Mouse (Mus musculus) neural tube, embryonic 13.5 days (tissue): ENCODE data around the gene Spata21. TPM values are rescaled to one million over a fixed set of nuclear protein-coding genes. Genes with fewer than 3 reads are reported as not detected.

Source experiments
- ATAC-seq: fragments of 200-750 bp; cut with Nextera tagmentation; 2 replicates; pipeline ENCODE4 v1.8.0; 2017; ENCODE audit warnings: low read depth, mild to moderate bottlenecking, moderate TSS enrichment, moderate library complexity
- H3K27ac ChIP-seq: fragments of 300-500 bp; sonication (generic); replicated peaks from 2 replicates; pipeline ENCODE4 v1.5.1; 2015; ENCODE audit warnings: moderate library complexity, mild to moderate bottlenecking, inconsistent platforms
- H3K27me3 ChIP-seq: fragments of 300-500 bp; sonication (generic); 2 replicates; pipeline ENCODE4 v1.6.1; 2015; ENCODE audit warnings: mild to moderate bottlenecking, inconsistent platforms
- H3K36me3 ChIP-seq: fragments of 300-500 bp; sonication (generic); 2 replicates; pipeline ENCODE4 v1.6.1; 2015; ENCODE audit warnings: mild to moderate bottlenecking, inconsistent platforms
- H3K4me1 ChIP-seq: fragments of 300-500 bp; sonication (generic); replicated peaks from 2 replicates; pipeline ENCODE4 v1.6.1; 2015; ENCODE audit warnings: inconsistent platforms
- H3K4me2 ChIP-seq: fragments of 300-500 bp; sonication (generic); 2 replicates; pipeline ENCODE4 v1.6.1; 2015; ENCODE audit warnings: inconsistent platforms, mild to moderate bottlenecking, moderate library complexity
- H3K4me3 ChIP-seq: fragments of 300-500 bp; sonication (generic); 2 replicates; pipeline ENCODE4 v1.5.1; 2015; ENCODE audit warnings: mild to moderate bottlenecking, inconsistent platforms
- H3K9ac ChIP-seq: fragments of 300-500 bp; sonication (generic); 2 replicates; pipeline ENCODE4 v1.6.1; 2015; ENCODE audit warnings: moderate library complexity, mild to moderate bottlenecking, inconsistent platforms
- H3K9me3 ChIP-seq: fragments of 300-500 bp; sonication (generic); 2 replicates; pipeline ENCODE4 v1.6.1; 2016; ENCODE audit warnings: inconsistent platforms
- WGBS: fragments of 180-500 bp; shearing (Covaris S2); methylation state at CpG from one replicate; pipeline ENCODE4 v1.1.7; 2015; 5-methylcytosine and 5-hydroxymethylcytosine counted together
- polyA plus RNA-seq: library from polyadenylated mRNA; unstranded; fragments of >200 nt; fragmentation: Nextera tagmentation; extraction: Ambion mirVana; gene quantifications from 2 replicates; pipeline ENCODE4 v1.2.1, GENCODE M21; 2015

Spata21 gene
- polyA plus RNA-seq, 1 experiment from 2014 or later, result not detected

- Histone ChIP-seq H3K27me3 (no peaks in the 10 kb centered on the region), H3K4me2 (peak within 1 kb of the TSS; percentile 86), H3K4me3 (peak within 1 kb of the TSS; percentile 63), H3K4me1 (peaks cover 27% of the 10 kb centered on the region), H3K27ac (peak within 1 kb of the TSS; percentile 94), H3K9ac (peak within 1 kb of the TSS; percentile 89), H3K9me3 (no peaks in the 10 kb centered on the region), H3K36me3 (peaks cover 18% of the 10 kb centered on the region)
- WGBS, result under 1% methylated on average over 77 of the region's 77 CpGs
- peak; percentile 94 for ATAC-seq
Measured at GRCm38 (mm10) chr4:141060426-141061301, 27.5 kb upstream of the Spata21 start, which contains the start of gene Crocc. Gene Crocc (minus strand): TSS chr4:141060550.

- H3K4me2 ChIP-seq, result no peak overlapping the region
- no peak overlapping the region for H3K27ac ChIP-seq
- H3K9ac ChIP-seq, result no peak overlapping the region
- no peaks in the 10 kb centered on the region for H3K9me3 ChIP-seq
- H3K36me3 ChIP-seq, result peaks cover 38% of the 10 kb centered on the region
- peaks cover 32% of the 10 kb centered on the region for H3K4me1 ChIP-seq
- 84% methylated on average over 4 of the region's 4 CpGs for WGBS
- no peak overlapping the region for H3K4me3 ChIP-seq
- H3K27me3 ChIP-seq, result no peaks in the 10 kb centered on the region
- no peak for ATAC-seq
Measured at GRCm38 (mm10) chr4:141064104-141064659, 24.0 kb upstream of the Spata21 start.

DNA sequence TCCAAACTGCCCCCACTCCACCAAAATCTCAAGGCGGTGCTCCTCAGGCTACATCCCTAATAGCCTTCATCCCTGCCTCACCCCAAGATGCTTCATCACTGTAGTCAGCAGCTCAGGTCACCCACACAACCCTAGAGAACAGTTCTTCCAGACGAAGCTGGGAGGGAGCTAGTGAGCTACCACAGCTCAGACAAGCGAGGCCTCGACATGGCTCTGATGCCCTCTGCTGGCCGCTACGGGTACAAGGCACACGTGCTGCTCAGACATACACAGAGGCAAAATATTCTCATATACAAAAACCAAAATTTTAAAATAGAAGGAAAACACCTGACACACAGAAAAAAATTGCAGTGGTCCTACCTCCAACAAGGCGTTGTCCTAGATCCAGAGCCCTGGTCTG is 23.0 kb upstream of the Spata21 start:
- Histone ChIP-seq H3K27me3 (no peaks in the 10 kb centered on the region), H3K27ac (no peak overlapping the region), H3K4me1 (peaks cover 23% of the 10 kb centered on the region), H3K9me3 (no peaks in the 10 kb centered on the region), H3K36me3 (peaks cover 47% of the 10 kb centered on the region), H3K9ac (no peak overlapping the region), H3K4me3 (no peak overlapping the region), H3K4me2 (no peak overlapping the region)
- 5% methylated on average over 8 of the region's 8 CpGs for WGBS
- 0 out of 2 replicates have a peak, but pooled peaks have one; percentile 4 for ATAC-seq

DNA sequence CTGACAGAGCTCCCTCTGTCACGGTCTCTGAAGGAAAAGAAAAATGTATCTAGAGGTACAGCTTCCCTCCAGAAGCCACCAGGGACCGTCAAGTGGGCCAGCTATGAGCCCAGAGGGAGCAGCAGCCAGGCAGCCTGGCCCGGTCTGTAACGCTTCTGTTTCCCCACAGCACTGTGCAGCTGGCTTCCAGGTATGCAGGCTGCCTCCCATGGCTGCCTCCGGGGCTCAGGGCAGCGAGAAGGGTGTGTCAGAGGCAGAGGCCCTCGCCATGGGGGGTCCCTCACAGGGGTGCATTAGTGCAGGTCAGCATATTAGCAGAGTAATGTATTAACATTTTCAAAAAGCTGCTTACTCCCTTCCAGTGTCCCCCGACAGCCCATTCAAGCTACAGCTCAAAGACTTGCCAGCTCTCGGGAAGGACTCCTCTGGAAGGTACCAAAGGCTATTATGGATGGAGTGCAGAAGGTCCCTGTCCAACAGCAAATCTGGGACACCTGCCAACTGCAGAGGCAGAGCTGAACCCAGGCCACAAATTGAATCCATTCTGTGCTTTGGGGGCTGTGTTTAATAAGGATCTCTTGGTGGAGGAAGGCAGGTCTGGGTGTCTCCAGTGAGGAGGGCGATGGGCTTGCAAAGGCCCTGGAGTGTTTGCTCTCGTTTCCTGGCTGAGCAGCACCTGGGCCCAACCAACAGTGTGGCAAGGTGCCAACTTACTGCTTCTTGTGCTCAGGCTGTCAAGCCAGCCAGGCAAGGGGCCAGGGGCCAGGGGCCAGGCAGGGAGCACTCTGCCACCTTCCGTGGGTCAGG is 21.2 kb upstream of the Spata21 start:
- no peak for ATAC-seq
- H3K27ac ChIP-seq, result peak overlapping the region; percentile 34
- 76% methylated on average over 12 of the region's 12 CpGs for WGBS
- H3K27me3 ChIP-seq, result no peaks in the 10 kb centered on the region
- H3K4me1 ChIP-seq, result peaks cover 14% of the 10 kb centered on the region
- peaks cover 65% of the 10 kb centered on the region for H3K36me3 ChIP-seq
- no peak overlapping the region; the same call in 1 of the 2 replicates for H3K9ac ChIP-seq
- no peak overlapping the region for H3K4me3 ChIP-seq
- no peak overlapping the region for H3K4me2 ChIP-seq
- H3K9me3 ChIP-seq, result no peaks in the 10 kb centered on the region

- Histone ChIP-seq H3K27me3 (no peaks in the 10 kb centered on the region), H3K9ac (no peak overlapping the region), H3K9me3 (no peaks in the 10 kb centered on the region), H3K4me3 (no peak overlapping the region), H3K4me2 (no peak overlapping the region), H3K27ac (peak overlapping the region; percentile 34), H3K4me1 (peaks cover 14% of the 10 kb centered on the region), H3K36me3 (peaks cover 72% of the 10 kb centered on the region)
- WGBS, result 89% methylated on average over 9 of the region's 9 CpGs
- ATAC-seq, result no peak
Measured at GRCm38 (mm10) chr4:141067516-141068046, 20.6 kb upstream of the Spata21 start.

DNA sequence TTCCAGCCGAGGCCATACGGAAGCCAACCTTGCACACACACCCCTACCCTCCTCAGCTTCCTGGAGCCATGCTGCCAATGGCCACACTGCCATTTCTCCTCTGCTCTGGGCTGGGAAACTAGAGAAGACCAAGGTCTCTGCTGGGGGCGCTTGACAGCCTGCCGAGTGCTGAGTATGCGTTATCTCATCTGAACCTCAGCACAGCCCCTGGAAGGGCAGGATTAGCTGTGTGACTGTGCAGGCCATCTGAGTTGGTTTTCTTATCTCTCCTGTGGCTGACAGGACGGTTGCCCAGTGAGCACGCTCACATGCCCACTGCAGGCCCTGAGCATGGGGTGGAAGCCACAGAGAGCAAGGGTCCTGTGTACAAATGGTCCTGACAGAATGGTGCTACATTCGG is 19.5 kb upstream of the Spata21 start:
- WGBS, result 91% methylated on average over 8 of the region's 8 CpGs
- ATAC-seq, result no peak
- no peaks in the 10 kb centered on the region for H3K9me3 ChIP-seq
- H3K27me3 ChIP-seq, result no peaks in the 10 kb centered on the region
- H3K4me3 ChIP-seq, result no peak overlapping the region
- H3K36me3 ChIP-seq, result peaks cover 83% of the 10 kb centered on the region
- H3K4me1 ChIP-seq, result peaks cover 16% of the 10 kb centered on the region
- no peak overlapping the region for H3K4me2 ChIP-seq
- H3K27ac ChIP-seq, result no peak overlapping the region
- H3K9ac ChIP-seq, result no peak overlapping the region

GRCm38 (mm10) chr4:141069731-141070130 is 18.4 kb upstream of the Spata21 start:
- Histone ChIP-seq H3K4me2 (no peak overlapping the region), H3K4me3 (no peak overlapping the region), H3K36me3 (peaks cover 89% of the 10 kb centered on the region), H3K9ac (no peak overlapping the region), H3K4me1 (peaks cover 21% of the 10 kb centered on the region), H3K27ac (no peak overlapping the region), H3K9me3 (no peaks in the 10 kb centered on the region), H3K27me3 (no peaks in the 10 kb centered on the region)
- ATAC-seq, result no peak
- 61% methylated on average over 4 of the region's 4 CpGs for WGBS

GRCm38 (mm10) chr4:141072502-141072901 is 15.6 kb upstream of the Spata21 start:
- no peak overlapping the region for H3K4me2 ChIP-seq
- no peak for ATAC-seq
- no peak overlapping the region for H3K9ac ChIP-seq
- H3K27ac ChIP-seq, result no peak overlapping the region
- H3K4me3 ChIP-seq, result no peak overlapping the region
- no peaks in the 10 kb centered on the region for H3K9me3 ChIP-seq
- peaks cover 81% of the 10 kb centered on the region for H3K36me3 ChIP-seq
- no peaks in the 10 kb centered on the region for H3K27me3 ChIP-seq
- WGBS, result 91% methylated on average over 11 of the region's 11 CpGs
- H3K4me1 ChIP-seq, result peaks cover 37% of the 10 kb centered on the region

- Histone ChIP-seq H3K27ac (no peak overlapping the region), H3K4me3 (no peak overlapping the region), H3K9me3 (no peaks in the 10 kb centered on the region), H3K4me2 (no peak overlapping the region), H3K27me3 (no peaks in the 10 kb centered on the region), H3K9ac (no peak overlapping the region), H3K36me3 (peaks cover 69% of the 10 kb centered on the region), H3K4me1 (peaks cover 36% of the 10 kb centered on the region)
- WGBS, result 89% methylated on average over 9 of the region's 9 CpGs
- no peak for ATAC-seq
Measured at GRCm38 (mm10) chr4:141073661-141074060, 14.5 kb upstream of the Spata21 start.

GRCm38 (mm10) chr4:141074109-141074508 is 14.0 kb upstream of the Spata21 start:
- WGBS, result 95% methylated on average over 4 of the region's 4 CpGs
- Histone ChIP-seq H3K27me3 (no peaks in the 10 kb centered on the region), H3K4me2 (no peak overlapping the region), H3K9ac (no peak overlapping the region), H3K27ac (no peak overlapping the region), H3K36me3 (peaks cover 65% of the 10 kb centered on the region), H3K4me3 (no peak overlapping the region), H3K4me1 (peaks cover 36% of the 10 kb centered on the region), H3K9me3 (no peaks in the 10 kb centered on the region)
- ATAC-seq, result no peak

GRCm38 (mm10) chr4:141076761-141077506 is 11.2 kb upstream of the Spata21 start:
- Histone ChIP-seq H3K27me3 (no peaks in the 10 kb centered on the region), H3K36me3 (peaks cover 36% of the 10 kb centered on the region), H3K4me1 (peaks cover 36% of the 10 kb centered on the region), H3K9me3 (no peaks in the 10 kb centered on the region), H3K4me2 (peak overlapping the region; percentile 94), H3K27ac (no peak overlapping the region), H3K4me3 (peak overlapping the region; percentile 98), H3K9ac (peak overlapping the region; percentile 97)
- WGBS, result 83% methylated on average over 17 of the region's 17 CpGs
- ATAC-seq, result no peak
